Mouse (Mus musculus) limb, embryonic 14.5 days (tissue): ENCODE measurements around the gene Tcaf3. TPM values are rescaled to one million over a fixed set of nuclear protein-coding genes. Genes with fewer than 3 reads are reported as not detected.

Experiments
- ATAC-seq: fragments of 200-750 bp; cut with Nextera tagmentation; 2 replicates; pipeline ENCODE4 v1.8.0; 2017; ENCODE audit warnings: low read depth, moderate number of reproducible peaks, moderate TSS enrichment; ENCODE audit not compliant: low FRiP score
- DNase-seq: peaks from one replicate; pipeline ENCODE4 v3.0.0-alpha.2; 2015; ENCODE audit warnings: low spot score
- H3K27ac ChIP-seq: fragments of 300-500 bp; sonication (generic); replicated peaks from 2 replicates; pipeline ENCODE4 v1.5.1; 2014; ENCODE audit warnings: low read depth, mild to moderate bottlenecking, low read length, moderate library complexity, mixed read lengths
- H3K27me3 ChIP-seq: fragments of 300-500 bp; sonication (generic); 2 replicates; pipeline ENCODE4 v1.6.1; 2014; ENCODE audit warnings: low read length, mixed read lengths; ENCODE audit not compliant: control insufficient read depth, insufficient read depth
- H3K36me3 ChIP-seq: fragments of 300-500 bp; sonication (generic); 2 replicates; pipeline ENCODE4 v1.6.1; 2014; ENCODE audit warnings: mild to moderate bottlenecking, low read length, moderate library complexity, mixed read lengths; ENCODE audit not compliant: control insufficient read depth, insufficient read depth
- H3K4me1 ChIP-seq: fragments of 300-500 bp; sonication (generic); 2 replicates; pipeline ENCODE4 v1.6.1; 2014; ENCODE audit warnings: antibody characterized with exemption, low read length, mixed read lengths; ENCODE audit not compliant: control insufficient read depth, insufficient read depth
- H3K4me2 ChIP-seq: fragments of 300-500 bp; sonication (generic); replicated peaks from 2 replicates; pipeline ENCODE4 v1.6.1; 2014; ENCODE audit warnings: low read depth, mild to moderate bottlenecking, low read length, moderate library complexity; ENCODE audit not compliant: severe bottlenecking
- H3K4me3 ChIP-seq: fragments of 300-500 bp; sonication (generic); replicated peaks from 2 replicates; pipeline ENCODE4 v1.5.1; 2014; ENCODE audit warnings: low read length
- H3K9ac ChIP-seq: fragments of 300-500 bp; sonication (generic); 2 replicates; pipeline ENCODE4 v1.6.1; 2014; ENCODE audit warnings: mild to moderate bottlenecking, low read depth, low read length, moderate library complexity; ENCODE audit not compliant: severe bottlenecking
- H3K9me3 ChIP-seq: fragments of 300-500 bp; sonication (generic); 2 replicates; pipeline ENCODE4 v1.6.1; 2016; ENCODE audit warnings: low read length; ENCODE audit not compliant: control insufficient read depth
- POLR2A ChIP-seq: fragments of 200-500 bp; IDR thresholded peaks from 2 replicates; pipeline ENCODE4 v1.8.0; 2012; ENCODE audit warnings: inconsistent platforms, mild to moderate bottlenecking, moderate library complexity, borderline replicate concordance; ENCODE audit not compliant: insufficient read depth, insufficient read length; ENCODE audit errors: extremely low read depth
- WGBS: fragments of 180-500 bp; shearing (Covaris S2); extraction: QIAGEN DNeasy Blood & Tissue Kit; methylation state at CpG from one replicate; pipeline ENCODE4 v1.1.7; 2014; 5-methylcytosine and 5-hydroxymethylcytosine counted together
- polyA plus RNA-seq, 2 experiments: library from polyadenylated mRNA; depleted of rRNA in 1 of 2; stranded (reverse) in 1 of 2; unstranded in 1 of 2; fragments of >200 nt; fragmentation: Nextera tagmentation in 1 of 2; extraction: Ambion mirVana in 1 of 2; gene quantifications; 2 replicates each; pipeline versions ENCODE4 v1.2.1 to v1.2.3; 2012 to 2014

Tcaf3 gene
- polyA plus RNA-seq, 2 experiments: not detected

- no peak overlapping the region for H3K9ac ChIP-seq
- WGBS: 48% methylated on average over 2 of the region's 2 CpGs
Observed at GRCm38 (mm10) chr6:42562280-42562679, 35.2 kb downstream of the Tcaf3 start.

GRCm38 (mm10) chr6:42560885-42561284 is 36.6 kb downstream of the Tcaf3 start:
- ATAC-seq: no peak
- DNase-seq: no peak
- Histone ChIP-seq H3K9me3 (no peaks in the 10 kb centered on the region), H3K4me3 (no peak overlapping the region), H3K9ac (no peak overlapping the region), H3K27ac (no peak overlapping the region), H3K36me3 (no peaks in the 10 kb centered on the region), H3K27me3 (no peaks in the 10 kb centered on the region), H3K4me1 (no peaks in the 10 kb centered on the region), H3K4me2 (no peak overlapping the region)
- TF ChIP-seq POLR2A: no peak
- WGBS: 35% methylated on average over 5 of the region's 5 CpGs

More at GRCm38 (mm10) chr6:42562280-42562679, 35.2 kb downstream of the Tcaf3 start:
- no peaks in the 10 kb centered on the region for H3K4me1 ChIP-seq
- no peak for TF ChIP-seq POLR2A
- H3K4me2 ChIP-seq: no peak overlapping the region
- H3K9me3 ChIP-seq: no peaks in the 10 kb centered on the region
- H3K36me3 ChIP-seq: no peaks in the 10 kb centered on the region
- no peak for ATAC-seq
- H3K27ac ChIP-seq: no peak overlapping the region
- DNase-seq: no peak
- no peak overlapping the region for H3K4me3 ChIP-seq
- H3K27me3 ChIP-seq: no peaks in the 10 kb centered on the region

- Histone ChIP-seq H3K36me3 (no peaks in the 10 kb centered on the region), H3K9ac (no peak overlapping the region), H3K4me2 (no peak overlapping the region), H3K27me3 (no peaks in the 10 kb centered on the region), H3K4me1 (no peaks in the 10 kb centered on the region), H3K4me3 (no peak overlapping the region), H3K27ac (no peak overlapping the region), H3K9me3 (no peaks in the 10 kb centered on the region)
- ATAC-seq (no peak), DNase-seq (no peak)
- no peak for TF ChIP-seq POLR2A
- 95% methylated on average over 14 of the region's 14 CpGs for WGBS
Observed at GRCm38 (mm10) chr6:42558641-42559040, 38.9 kb downstream of the Tcaf3 start.

GRCm38 (mm10) chr6:42547461-42547860 is 50.0 kb downstream of the Tcaf3 start, which contains the start of gene Olfr455:
Olfr455 (minus strand) TSS chr6:42547587.
- Histone ChIP-seq H3K27me3 (no peaks in the 10 kb centered on the region), H3K4me1 (no peaks in the 10 kb centered on the region), H3K36me3 (no peaks in the 10 kb centered on the region), H3K27ac (no peak within 1 kb of the TSS), H3K9me3 (no peaks in the 10 kb centered on the region), H3K9ac (no peak within 1 kb of the TSS), H3K4me2 (no peak within 1 kb of the TSS), H3K4me3 (no peak within 1 kb of the TSS)
- WGBS: 82% methylated on average over 4 of the region's 4 CpGs
- TF ChIP-seq POLR2A: no peak
- ATAC-seq: no peak
- no peak for DNase-seq

GRCm38 (mm10) chr6:42546180-42546579 is 51.3 kb downstream of the Tcaf3 start:
- Histone ChIP-seq H3K4me3 (no peak overlapping the region), H3K9ac (no peak overlapping the region), H3K9me3 (no peaks in the 10 kb centered on the region), H3K27ac (no peak overlapping the region), H3K27me3 (no peaks in the 10 kb centered on the region), H3K4me2 (no peak overlapping the region), H3K4me1 (no peaks in the 10 kb centered on the region), H3K36me3 (no peaks in the 10 kb centered on the region)
- ATAC-seq (no peak), DNase-seq (no peak)
- WGBS: 82% methylated on average over 2 of the region's 2 CpGs
- no peak for TF ChIP-seq POLR2A

GRCm38 (mm10) chr6:42545451-42545885 is 52.0 kb downstream of the Tcaf3 start:
- 43% methylated on average over 2 of the region's 2 CpGs for WGBS
- no peak for TF ChIP-seq POLR2A
- H3K9ac ChIP-seq: no peak overlapping the region
- H3K36me3 ChIP-seq: no peaks in the 10 kb centered on the region
- H3K4me2 ChIP-seq: no peak overlapping the region
- H3K4me1 ChIP-seq: no peaks in the 10 kb centered on the region
- no peak overlapping the region for H3K27ac ChIP-seq
- no peak for ATAC-seq
- DNase-seq: peak; percentile 27
- no peaks in the 10 kb centered on the region for H3K9me3 ChIP-seq
- no peaks in the 10 kb centered on the region for H3K27me3 ChIP-seq
- no peak overlapping the region for H3K4me3 ChIP-seq
